Mouse (Mus musculus): ENCODE results near the gene Zfp598.
A peak's percentile ranks its signal among the peaks of the same experiment; 100 is the strongest.
"Not testable (repeated sequence)": the region's sequence is repeated elsewhere in the genome, so short reads cannot be mapped to it uniquely, and the experiment has no call there.

Gene Zfp598

DNA sequence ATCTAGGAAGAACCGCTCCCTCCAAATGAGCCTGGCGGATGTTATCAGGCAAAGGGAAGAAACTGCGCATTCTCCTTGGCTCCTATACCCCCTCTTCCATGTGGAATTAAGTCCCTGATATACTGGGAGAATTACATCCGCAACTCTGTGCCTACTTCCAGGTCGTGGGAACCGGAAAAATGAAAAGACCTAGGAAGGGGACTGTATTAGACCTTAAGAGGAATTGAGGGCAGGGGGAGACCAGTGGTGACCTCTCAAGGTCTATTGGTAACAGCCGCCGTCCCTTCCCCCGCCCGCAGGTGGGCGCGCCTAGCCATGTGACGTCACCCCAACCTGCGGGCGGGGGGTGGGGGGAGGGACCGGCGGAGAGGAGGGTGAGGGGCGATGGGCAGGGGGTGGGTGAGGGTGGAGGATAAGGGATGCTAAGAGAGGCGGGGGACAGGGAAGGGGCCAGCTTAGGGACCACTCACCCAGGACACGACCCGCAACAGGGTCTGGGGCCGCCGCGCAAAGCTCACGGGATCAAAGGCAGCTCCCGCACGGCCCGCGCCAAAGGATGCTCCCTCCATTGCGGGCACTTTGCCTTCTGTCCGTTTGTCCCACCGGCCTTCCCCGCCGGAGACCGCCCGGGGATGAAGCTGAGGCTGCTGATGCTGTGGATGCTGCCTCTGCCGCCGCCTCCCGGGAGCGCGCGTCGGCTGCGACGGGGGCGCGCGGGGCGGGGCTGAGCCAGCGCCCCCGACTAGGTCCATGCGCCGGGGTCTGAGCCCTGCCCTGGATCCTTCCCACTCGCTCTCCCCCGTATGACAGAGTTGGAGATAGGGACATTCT, 20.0 kb downstream of the Zfp598 start, which contains the start of gene Syngr3:
TSS of gene Syngr3 (minus strand) at position 705 of the 831 bp plus-strand sequence.
- DNase-seq, result peak; percentile 60

DNA sequence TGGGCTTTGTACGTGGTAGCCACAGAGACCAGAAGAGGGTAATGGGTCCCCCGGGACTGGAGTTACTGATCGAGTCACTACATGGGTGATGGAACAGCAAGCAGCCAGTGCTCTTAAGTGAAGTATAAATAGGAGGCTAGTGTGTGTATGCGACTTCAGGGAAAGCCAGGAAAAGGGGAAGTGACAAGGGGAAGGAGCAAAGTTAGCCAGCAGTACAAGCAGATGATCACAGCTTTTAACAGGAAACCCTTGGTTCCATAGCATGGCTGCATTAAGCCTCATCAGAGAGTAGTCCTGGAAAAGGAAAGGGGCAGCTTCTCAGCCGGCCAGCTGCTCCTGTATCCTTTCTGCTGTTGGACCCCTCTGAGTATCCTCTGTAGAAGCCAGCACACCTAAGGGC, 22.9 kb downstream of the Zfp598 start:
- no peak for DNase-seq

DNA sequence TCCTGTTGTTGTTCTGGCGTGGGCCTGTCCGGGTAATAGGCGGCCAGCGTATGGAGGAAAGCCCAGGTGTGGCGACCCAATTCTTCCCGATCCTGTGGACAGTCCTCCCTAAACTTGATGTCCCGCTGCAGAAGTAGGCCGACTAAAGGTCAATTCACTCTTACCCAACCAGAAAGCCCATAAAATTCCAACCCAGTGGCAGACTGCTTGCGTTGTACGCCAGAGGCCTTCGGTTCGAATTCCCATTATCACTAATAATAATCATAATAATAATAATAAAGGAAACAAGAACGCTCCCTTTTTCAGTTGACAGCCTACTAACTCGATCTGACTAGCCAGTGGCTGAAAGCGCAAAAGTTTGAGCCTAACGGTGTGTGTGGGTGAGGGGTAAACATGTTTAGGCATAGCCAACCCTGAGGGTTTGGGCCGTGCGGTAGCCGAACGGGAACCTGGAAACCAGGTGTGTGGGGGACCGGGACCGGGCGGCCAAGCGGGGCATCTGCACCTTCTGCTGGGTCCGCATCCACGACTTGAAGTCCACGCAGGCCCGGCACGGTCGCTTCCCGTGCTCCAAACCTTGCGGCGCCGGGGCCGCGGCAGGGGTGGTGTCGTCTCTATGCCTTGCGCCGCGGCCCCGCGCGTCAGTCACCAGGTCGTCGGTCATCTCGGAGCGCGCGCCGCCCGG, 26.0 kb downstream of the Zfp598 start:
- DNase-seq, result no peak

DNA sequence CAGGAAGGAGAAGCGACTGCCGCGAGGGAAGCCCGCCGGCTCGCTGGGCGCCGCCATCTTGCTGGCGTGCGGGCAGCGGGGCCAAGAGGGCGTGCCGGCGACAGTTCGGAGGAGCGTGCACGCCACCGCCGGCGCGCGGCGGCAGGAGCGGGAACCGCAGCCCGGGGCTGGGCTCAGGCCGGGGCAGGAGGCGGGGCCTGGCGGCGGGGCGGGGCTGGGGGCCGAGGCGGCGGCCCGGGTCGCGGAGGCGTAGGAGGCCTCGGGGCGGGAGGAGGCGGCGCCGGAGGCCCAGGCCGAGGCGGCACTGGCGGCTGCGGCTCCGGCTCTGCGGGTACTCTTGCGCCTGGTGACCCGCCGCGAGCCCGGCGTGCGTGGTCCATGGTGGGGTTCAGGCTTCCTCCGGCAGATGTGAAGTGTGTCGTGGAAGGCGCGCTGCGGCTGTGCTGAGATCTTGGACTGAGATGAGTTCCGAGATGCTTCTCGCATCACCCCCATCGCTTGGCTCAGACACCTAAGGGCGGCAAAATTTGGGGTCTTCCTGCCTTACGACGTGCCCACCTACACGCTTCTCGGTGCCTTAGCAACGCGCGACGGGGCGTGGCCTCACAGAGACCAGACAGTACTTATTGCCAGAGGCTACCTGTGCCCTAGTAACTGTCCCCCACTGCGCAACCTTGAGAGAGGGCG, 26.7 kb downstream of the Zfp598 start, which contains the start of the genes Gfer and Noxo1:
TSS of gene Gfer (minus strand) at position 146 of the 687 bp plus-strand sequence.
TSS of gene Noxo1 (plus strand) at position 224 of the 687 bp plus-strand sequence.
- peak; percentile 92 for DNase-seq

DNA sequence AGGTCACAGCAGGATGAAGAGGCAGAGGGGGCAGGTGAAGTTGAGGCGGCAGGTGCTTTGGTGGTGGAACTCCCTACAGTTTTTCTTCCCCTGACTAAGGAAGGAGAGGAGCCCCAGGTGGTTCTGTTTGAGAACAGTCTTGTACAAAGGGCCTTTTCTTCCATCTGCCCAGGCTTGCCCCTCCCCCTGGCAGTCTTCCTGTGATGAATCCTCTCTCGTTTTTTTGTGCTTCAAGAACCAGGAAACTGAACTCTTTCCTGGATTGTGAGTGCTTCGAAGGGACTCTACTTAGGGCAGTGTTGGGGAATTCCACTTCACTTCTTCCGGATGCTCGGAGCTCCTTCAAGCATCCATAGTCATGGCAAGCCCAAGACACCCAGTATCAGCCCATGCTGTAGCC, 28.5 kb downstream of the Zfp598 start:
- no peak for DNase-seq

DNA sequence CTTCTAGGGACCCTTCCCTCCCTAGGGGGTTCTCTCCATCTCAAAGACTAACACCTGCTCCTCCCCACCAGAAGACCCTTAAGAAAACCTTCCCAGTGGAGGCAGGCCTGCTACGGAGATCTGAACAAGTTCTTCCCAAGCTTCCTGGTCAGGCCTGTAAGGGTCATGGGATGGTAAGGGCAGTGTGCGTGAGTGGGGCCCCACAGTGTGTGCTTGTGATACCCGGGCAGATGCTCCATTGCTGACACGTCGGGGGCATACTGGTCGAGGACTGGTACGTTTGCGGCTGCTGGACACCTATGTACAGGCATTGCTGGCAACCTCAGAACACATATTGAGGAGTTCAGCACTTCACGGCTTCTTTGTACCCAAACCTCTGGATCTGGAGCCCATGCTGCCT, 29.2 kb downstream of the Zfp598 start:
- no peak for DNase-seq

DNA sequence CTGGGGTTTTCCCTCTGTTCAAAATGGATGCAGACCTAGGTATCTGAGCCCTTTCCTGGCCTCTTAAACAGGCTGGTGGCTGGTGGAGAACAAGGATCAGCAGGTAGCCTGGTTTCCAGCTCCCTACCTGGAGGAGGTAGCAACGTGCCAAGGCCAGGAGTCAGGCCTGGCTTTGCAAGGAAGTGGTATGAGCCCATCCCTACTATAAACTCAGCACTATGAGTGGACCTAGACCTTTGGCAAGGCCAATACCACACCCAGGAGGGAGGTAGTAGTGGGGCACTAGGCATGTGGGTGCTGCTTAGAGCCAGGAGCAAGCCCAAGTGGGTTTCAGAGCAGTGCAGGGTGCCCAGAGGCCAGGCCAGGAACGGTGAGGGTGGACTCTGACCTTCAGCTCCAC, 30.0 kb downstream of the Zfp598 start:
- DNase-seq, result no peak

DNA sequence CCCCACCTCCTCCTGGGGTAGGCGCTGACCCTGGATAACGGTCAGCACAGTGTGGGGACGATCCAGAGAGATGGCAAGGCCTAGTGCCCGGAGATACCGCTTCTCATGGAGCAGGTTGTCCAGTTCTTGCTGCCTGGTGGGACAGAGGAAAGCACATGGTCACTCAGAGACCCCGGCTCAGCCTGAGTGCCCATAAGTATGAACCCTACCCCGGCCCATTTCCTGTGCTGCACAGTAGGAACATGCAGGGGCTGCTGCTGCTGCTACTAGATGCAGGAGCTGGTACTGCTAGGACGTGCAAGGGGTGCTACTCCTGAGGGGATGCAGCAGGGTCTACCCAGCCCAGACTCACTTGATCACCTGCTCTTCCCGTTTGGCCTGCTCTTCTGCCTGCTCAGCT, 31.8 kb downstream of the Zfp598 start:
- DNase-seq, result no peak

DNA sequence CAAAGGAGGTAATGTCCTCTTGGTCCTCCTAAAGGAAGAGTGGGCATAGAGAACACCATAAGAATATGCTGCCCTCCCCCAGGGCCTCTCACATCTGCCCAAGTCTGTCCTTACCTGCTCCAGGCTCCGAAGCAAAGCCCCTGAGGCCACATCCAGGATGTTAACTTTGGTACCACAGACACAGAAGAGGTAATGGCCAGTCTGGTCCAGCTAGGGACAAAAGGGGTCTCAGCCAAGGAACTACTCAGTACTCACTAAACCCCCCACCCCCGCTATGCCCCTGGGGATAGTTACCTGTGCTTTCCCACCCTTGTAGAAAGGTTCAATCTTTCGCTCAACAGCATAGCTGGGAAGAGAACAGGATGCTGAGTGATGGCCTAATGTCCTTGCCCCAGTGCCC, 36.3 kb downstream of the Zfp598 start:
- DNase-seq, result no peak

DNA sequence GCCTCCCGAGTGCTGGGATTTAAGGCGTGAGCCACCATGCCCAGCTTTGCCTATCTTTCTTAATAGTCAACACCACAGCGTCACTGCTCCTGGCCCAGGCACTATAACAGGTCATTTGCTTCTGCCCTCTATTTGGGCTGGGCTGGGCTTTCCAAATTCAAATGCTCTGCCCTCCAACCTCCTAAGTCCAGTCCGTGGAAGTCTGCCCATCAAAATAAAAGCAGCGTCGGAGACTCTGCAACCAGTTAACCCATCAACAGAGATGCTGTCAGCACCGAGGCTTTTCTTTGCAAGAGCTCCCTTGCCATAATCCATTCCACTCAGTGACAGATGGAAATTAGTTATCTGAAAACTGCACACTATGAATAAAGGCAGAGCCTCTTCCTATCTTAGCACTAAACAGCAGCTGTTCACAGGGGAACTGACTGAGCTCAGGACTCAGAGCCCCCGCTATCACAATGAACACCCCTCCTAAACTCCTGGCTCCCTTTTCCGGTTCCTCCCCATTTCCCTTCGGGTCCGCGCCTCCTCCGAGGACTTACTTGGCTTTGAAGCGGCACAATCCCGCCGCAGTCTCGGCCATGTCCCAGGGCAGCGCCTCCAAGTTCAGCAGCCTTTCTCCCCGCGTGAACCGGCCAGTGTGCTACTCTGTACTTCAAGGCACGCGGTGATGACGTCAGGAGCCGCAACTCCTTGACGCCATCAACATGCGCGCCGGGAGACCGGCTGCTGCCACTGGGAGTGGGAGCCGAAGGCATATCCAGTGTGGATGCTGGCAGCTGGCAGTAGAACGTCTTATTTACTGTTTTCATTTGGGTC, 37.7 kb downstream of the Zfp598 start, which contains the start of gene Tbl3:
TSS of gene Tbl3 (minus strand) at position 679 of the 819 bp plus-strand sequence.
- peak; percentile 96 for DNase-seq

DNA sequence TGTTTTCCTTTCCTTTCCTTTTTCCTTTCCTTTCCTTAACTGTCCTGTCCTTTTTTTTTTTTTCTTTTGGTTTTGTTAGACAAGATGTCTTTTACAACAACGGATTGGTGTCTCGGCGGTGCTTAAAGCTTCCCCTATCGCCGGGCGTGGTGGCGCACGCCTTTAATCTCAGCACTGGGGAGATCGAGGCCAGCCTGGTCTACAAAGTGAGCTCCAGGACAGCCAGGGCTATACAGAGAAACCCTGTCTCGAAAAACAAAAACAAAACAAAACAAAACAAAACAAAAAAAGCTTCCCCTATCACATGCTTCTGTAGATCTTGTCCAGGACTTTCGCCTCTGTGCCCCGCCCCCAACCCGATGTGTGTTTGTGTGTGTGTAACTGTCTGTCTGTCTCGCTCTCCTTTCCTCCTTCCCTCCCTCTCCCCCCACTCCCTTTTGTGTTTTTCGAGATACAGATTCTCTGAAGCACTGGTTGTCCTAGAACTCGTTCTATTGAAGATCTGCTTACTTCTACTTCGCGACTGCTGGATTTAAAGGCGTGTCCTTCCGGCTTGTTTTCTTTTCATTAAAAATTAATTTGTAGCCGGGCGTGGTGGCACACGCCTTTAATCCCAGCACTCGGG, 38.4 kb downstream of the Zfp598 start:
- DNase-seq, result no peak

DNA sequence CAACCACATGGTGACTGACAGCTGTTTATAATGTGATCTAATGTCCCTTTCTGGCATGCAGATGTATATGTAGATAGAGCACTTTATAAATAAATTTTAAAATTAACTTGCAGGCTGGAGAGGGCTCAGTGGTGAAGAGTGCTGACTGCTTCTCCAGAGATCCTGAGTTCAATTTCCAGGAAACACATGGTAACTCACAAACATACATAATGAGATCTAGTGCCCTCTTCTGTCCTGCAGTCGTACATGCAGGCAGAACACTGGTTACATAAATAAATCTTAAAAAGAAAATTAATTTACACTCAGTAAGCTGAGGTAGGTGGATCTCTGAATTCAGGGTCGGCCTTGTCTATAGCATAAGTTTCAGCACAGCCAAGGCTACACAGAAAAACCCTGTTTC, 39.2 kb downstream of the Zfp598 start:
- DNase-seq, result peak; percentile 52

DNA sequence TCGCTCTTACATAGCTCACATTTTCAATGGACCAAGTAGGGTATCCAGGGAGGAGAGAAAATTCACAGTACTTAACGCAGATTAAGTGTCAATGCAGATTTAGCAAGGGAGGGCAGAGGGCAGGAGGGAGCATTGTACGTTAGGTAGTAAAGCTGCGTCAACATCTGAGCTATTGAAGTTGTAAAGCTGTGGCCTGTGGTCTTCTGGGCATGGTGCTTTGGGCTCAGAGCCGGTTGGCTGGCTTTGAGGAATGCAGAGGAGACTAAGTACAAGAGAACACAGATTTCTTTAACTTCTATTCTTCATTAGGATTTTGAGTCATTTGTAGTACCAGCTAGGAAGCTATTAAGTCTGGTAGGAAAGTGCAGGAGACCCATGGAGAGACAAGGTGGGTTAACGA, 46.1 kb downstream of the Zfp598 start:
- DNase-seq, result no peak

DNA sequence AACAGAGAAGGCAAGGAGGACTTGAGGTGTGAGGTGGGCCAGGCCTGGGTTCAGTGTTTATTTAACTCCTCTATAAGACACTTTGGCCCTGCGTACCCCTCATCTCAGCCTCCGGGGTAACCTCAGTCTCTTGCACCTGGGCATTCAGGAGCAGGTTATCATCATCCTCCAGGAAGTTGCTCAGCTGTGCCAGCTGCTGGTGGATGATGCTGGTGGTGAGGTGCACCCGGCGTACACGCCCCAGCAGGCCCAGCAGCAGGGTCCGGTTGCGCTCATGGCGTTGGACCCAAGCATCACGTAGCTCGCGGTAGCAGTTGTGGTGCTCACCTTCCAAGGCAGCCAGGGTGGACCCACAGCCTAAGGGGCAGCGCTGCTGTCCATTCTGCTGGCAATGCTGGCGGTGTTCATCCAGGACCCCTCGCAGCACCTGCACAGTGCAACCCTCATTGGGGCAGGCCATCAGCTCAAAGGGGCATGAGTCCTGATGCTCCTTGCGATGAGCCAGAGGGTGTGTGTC, 46.7 kb downstream of the Zfp598 start:
- DNase-seq, result no peak

DNA sequence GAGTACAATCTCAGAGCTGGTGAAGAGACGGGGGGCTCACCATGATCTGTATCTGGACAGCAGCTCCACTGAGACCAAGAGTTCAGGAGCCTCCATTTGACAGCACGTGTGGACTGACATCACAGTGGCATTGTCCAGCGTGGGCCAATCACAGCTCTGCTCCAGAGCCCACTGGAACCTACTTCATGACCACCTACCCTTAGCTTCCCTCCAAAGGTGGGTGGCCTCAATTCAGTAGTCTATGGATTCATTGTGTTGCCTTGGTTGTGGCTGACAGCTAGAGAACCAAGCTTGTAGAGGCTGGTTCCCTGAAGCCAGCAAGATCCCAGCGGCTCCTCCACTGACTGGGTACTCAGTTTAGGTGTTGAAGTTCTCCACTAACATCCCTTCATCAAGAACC, 48.5 kb downstream of the Zfp598 start, which contains the start of the genes Rnf151 and Rps2:
TSS of gene Rnf151 (minus strand) at position 121 of the 400 bp plus-strand sequence.
TSS of gene Rps2 (plus strand) at position 174 of the 400 bp plus-strand sequence.
- DNase-seq, result no peak

DNA sequence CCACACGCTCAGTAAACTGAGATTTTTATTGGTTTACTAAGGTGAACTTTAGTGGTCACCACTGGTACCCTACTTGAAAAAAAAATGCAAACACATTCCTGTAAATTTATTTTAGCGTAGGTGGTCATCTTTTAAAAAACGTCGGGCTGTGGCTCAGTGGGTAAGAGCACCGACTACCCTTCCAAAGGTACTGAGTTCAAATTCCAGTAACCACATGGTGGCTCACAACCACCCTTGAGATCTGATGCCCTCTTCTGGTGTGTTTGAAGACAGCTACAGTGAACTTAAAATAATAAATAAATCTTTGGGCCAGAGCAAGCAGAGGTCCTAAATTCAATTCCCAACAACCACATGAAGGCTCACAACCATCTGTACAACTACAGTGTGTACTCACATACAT, 49.5 kb downstream of the Zfp598 start:
- not testable (repeated sequence) for DNase-seq

DNA sequence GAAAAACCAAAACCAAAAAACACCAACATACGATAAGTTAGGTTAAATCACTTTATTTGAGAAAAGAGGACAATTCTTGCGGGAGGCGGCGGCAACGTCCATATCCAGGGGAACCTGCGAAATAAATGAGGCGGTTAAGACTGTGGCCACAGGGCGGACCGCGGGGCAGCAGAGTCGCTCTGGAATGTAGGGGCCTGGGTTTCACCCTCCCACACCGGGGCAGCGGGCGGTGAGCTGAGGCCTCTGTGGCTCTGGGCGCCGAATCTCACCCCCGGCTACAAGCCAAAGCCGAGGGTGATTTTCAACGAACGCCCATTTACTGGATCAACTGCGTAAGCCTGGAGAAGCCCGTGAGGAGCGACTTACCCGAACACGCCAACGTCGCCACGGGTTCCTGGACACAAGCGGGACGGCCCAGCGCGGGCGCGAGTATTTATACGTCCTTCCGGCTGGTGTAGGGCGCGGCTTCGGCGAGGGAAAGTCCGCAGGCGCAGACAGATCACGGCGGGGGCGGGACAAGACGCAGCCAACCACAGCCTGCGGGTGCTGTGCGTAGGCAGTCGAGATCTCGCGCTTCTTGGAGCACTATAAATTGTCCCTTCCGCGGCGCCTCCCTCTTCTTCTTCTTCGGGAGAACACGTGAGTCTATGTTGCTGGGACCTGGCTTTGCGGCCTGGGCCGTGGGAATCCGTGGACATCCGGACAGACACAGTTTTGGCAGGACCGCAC, 50.2 kb downstream of the Zfp598 start:
- peak; percentile 99 for DNase-seq

DNA sequence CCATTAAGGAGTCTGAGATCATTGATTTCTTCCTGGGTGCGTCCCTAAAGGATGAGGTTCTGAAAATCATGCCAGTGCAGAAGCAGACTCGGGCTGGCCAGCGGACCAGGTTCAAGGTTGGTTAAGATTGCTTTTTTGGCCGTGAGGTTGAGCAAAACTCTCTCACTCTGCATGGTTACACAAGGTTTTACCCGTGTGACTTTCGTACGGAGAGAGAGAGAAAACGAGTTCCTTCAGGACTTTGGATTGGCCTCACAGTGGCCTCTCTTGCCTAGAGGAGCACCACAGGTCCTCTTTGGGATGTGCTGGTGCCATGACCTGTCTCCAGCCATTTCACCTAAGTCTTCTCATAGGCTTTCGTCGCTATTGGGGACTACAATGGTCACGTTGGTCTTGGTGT, 51.1 kb downstream of the Zfp598 start:
- not testable (repeated sequence) for DNase-seq

DNA sequence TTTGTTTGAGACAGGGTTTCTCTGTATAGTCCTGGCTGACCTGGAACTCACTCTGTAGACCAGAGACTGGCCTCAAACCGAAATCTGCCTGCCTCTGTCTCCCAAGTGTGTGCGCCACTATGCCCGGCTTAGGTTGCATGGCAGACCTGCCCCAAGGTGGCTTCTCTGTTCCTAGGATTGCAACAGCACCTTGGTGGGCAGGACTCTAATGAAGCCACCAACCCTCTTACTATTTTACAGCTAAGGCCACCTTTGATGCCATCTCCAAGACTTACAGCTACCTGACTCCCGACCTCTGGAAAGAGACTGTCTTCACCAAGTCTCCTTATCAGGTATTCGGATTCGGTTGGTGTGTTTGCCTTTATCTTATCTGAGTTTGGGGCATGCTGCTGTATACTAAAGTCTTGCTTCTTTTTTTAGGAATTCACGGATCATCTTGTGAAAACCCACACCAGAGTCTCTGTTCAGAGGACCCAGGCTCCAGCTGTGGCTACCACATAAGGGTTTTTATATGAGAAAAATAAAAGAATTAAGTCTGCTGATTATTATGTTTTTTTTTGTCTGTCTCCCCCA, 52.0 kb downstream of the Zfp598 start:
- DNase-seq, result not testable (repeated sequence)

DNA sequence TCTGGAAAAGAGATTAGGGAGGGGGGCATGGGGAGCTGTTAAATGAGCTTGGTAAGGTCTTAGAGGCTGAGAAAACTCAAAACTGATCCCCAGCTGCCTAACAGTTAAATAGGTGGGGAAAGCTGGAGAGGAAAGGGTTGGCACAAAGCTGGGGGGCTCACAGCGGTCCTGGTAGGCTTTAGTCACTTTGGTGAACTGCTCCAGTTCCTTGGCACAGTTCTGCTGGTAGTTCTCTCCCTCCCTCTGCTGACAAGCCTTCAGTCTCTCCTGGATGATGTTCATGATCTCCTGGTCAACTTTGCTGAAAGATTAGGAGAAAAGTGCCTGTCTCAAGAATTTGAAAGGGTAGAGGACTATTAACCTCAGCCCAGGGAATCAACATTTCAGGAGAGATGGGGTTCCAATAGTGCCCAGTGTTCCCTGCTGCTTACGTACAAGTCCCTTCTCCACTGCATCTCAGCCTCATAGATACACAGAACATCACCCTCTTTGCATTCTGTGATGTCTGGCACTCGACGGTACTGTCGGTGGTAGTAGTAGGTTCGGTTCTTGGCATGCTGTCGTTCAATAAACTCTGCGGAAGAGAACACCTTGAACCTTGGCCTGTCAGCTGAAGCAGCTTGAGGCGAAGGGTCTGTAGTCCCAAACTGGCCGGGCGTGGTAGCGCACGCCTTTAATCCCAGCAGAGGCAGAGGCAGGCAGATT, 52.9 kb downstream of the Zfp598 start:
- DNase-seq, result no peak
